In genomic region chr16:21996881-21997641, GRCm38 (mm10) we compare ENCODE assay signal across 15 mouse cellular contexts. TPM values are rescaled to one million over a fixed set of nuclear protein-coding genes. Genes with fewer than 3 reads are reported as not detected.
DNase-seq lines count a peak whose midpoint lies in the region; ATAC-seq and TF ChIP-seq lines count a peak whose summit lies in the region.
"Had no signal": no experiment of that assay in that cellular context is flagged by ENCODE, and none has a peak within 500 bp of the region (broad histone marks: within the 10 kb centered on the region; RNA-seq: fewer than 3 reads in every experiment).

No protein-coding gene starts in this region.

- TF ChIP-seq CTCF in stomach, postnatal 0 days (IDR thresholded peaks at IDR 0.05; ENCODE audit: low read depth) = no peak

- H3K4me2 ChIP-seq in intestine, embryonic 15.5 days (replicated peaks) = peak overlapping the region; percentile 35
- peak overlapping the region; percentile 16 for H3K4me2 ChIP-seq in lung, embryonic 15.5 days
- peak overlapping the region; percentile 17; the same call in 1 of the 2 replicates for H3K4me2 ChIP-seq in stomach, postnatal 0 days (replicated peaks; ENCODE audit: low read depth)
- H3K4me2 ChIP-seq: embryonic facial prominence, embryonic 12.5 days; heart, embryonic 15.5 days had no signal

- H3K36me3 ChIP-seq in intestine, embryonic 15.5 days = no peaks in the 10 kb centered on the region
- no peaks in the 10 kb centered on the region for H3K36me3 ChIP-seq in lung, embryonic 15.5 days
- H3K36me3 ChIP-seq in stomach, postnatal 0 days (ENCODE audit: control insufficient read depth, insufficient read depth, low read length) = no peaks in the 10 kb centered on the region
- H3K36me3 ChIP-seq: embryonic facial prominence, embryonic 12.5 days; heart, embryonic 15.5 days; limb, embryonic 10.5 days had no signal

- peak; percentile 82 for ATAC-seq in intestine, embryonic 15.5 days
- ATAC-seq in lung, embryonic 15.5 days (ENCODE audit: borderline replicate concordance, extremely low read depth, low FRiP score, low TSS enrichment) = peak; percentile 81; the same call in 1 of the 2 replicates
- peak; percentile 78 for ATAC-seq in stomach, postnatal 0 days (ENCODE audit: low FRiP score, low TSS enrichment)
- ATAC-seq: inflammation-experienced regulatory T-cells, adult 6 months had no signal

- 0 out of 2 replicates have a peak, but pooled peaks cover 6% of the 10 kb centered on the region for H3K4me1 ChIP-seq in intestine, embryonic 15.5 days (replicated peaks)
- H3K4me1 ChIP-seq in lung, embryonic 15.5 days = peaks cover 18% of the 10 kb centered on the region
- H3K4me1 ChIP-seq in stomach, postnatal 0 days (replicated peaks; ENCODE audit: control insufficient read depth, insufficient read depth) = no peaks in the 10 kb centered on the region

- WGBS in intestine, embryonic 15.5 days = 30% methylated on average over 5 of the region's 5 CpGs
- WGBS in lung, embryonic 15.5 days = 23% methylated on average over 5 of the region's 5 CpGs
- WGBS in stomach, postnatal 0 days = 27% methylated on average over 5 of the region's 5 CpGs

- DNase-seq in urinary bladder, postnatal 14 days (ENCODE audit: low spot score) = peak; percentile 75
- DNase-seq in urinary bladder, postnatal 4 days (ENCODE audit: low spot score in 2 of 2) = no peak
- DNase-seq in stomach, postnatal 0 days (ENCODE audit: low spot score) = peak; percentile 78
- no peak for DNase-seq in adrenal gland, adult 18-20 months (ENCODE audit: low spot score in 2 of 2)
- no peak for DNase-seq in cerebellum, postnatal 14 days
- no peak for DNase-seq in right cerebral cortex, postnatal 25 days
- DNase-seq: cerebellum, adult 11 months; midbrain, embryonic 14.5 days had no signal

- TF ChIP-seq EP300 in stomach, postnatal 0 days (optimal IDR thresholded peaks at IDR 0.05) = peak; percentile 74

- no peaks in the 10 kb centered on the region for H3K9me3 ChIP-seq in intestine, embryonic 15.5 days
- no peaks in the 10 kb centered on the region for H3K9me3 ChIP-seq in lung, embryonic 15.5 days
- H3K9me3 ChIP-seq in stomach, postnatal 0 days (ENCODE audit: control insufficient read depth, low read length) = no peaks in the 10 kb centered on the region
- H3K9me3 ChIP-seq: embryonic facial prominence, embryonic 12.5 days; heart, embryonic 15.5 days; limb, embryonic 10.5 days had no signal

- H3K27ac ChIP-seq in intestine, embryonic 15.5 days = peak overlapping the region; percentile 85
- peak overlapping the region; percentile 86 for H3K27ac ChIP-seq in lung, embryonic 15.5 days
- peak overlapping the region; percentile 93 for H3K27ac ChIP-seq in stomach, postnatal 0 days (replicated peaks)
- H3K27ac ChIP-seq: embryonic facial prominence, embryonic 12.5 days; heart, embryonic 15.5 days; layer of hippocampus, adult 2 months; limb, embryonic 10.5 days had no signal

- no peak overlapping the region for H3K9ac ChIP-seq in intestine, embryonic 15.5 days
- H3K9ac ChIP-seq in lung, embryonic 15.5 days = no peak overlapping the region
- H3K9ac ChIP-seq in stomach, postnatal 0 days (ENCODE audit: low read length) = no peak overlapping the region
- H3K9ac ChIP-seq: embryonic facial prominence, embryonic 12.5 days; heart, embryonic 15.5 days had no signal

- no peak overlapping the region for H3K4me3 ChIP-seq in intestine, embryonic 15.5 days (replicated peaks)
- no peak overlapping the region for H3K4me3 ChIP-seq in lung, embryonic 15.5 days
- no peak overlapping the region for H3K4me3 ChIP-seq in stomach, postnatal 0 days (ENCODE audit: low read depth, low read length)
- H3K4me3 ChIP-seq: embryonic facial prominence, embryonic 12.5 days; heart, embryonic 15.5 days; layer of hippocampus, adult 2 months; limb, embryonic 10.5 days had no signal

- H3K27me3 ChIP-seq in intestine, embryonic 15.5 days (replicated peaks) = no peaks in the 10 kb centered on the region
- no peaks in the 10 kb centered on the region for H3K27me3 ChIP-seq in lung, embryonic 15.5 days
- H3K27me3 ChIP-seq in stomach, postnatal 0 days (ENCODE audit: control insufficient read depth, insufficient read depth, low read length) = no peaks in the 10 kb centered on the region
- H3K27me3 ChIP-seq: embryonic facial prominence, embryonic 12.5 days; heart, embryonic 15.5 days had no signal

RNA-seq across cellular contexts. Expression of gene Liph, which starts 1.6 kb away (rescaled TPM):
- polyA plus RNA-seq in intestine, embryonic 15.5 days (2015; fragmentation: Nextera tagmentation; extraction: Ambion mirVana) = 23.1 and 24.3 TPM in 2 replicates
- 1.4 and 2.0 TPM in 2 replicates for polyA plus RNA-seq in lung, embryonic 15.5 days (2015; fragmentation: Nextera tagmentation; extraction: Ambion mirVana)
- polyA plus RNA-seq in stomach, postnatal 0 days (2015; fragmentation: Nextera tagmentation; extraction: Ambion mirVana) = 34.6 and 35.2 TPM in 2 replicates
- total RNA-seq in adrenal gland, adult 18-20 months (2021) = under 1 TPM; 0.22 to 0.66 TPM

RNA-seq across cellular contexts. Expression of gene Senp2, which starts 12.2 kb away (rescaled TPM):
- polyA plus RNA-seq in intestine, embryonic 15.5 days (2015; fragmentation: Nextera tagmentation; extraction: Ambion mirVana) = 32.8 and 36.0 TPM in 2 replicates
- polyA plus RNA-seq in lung, embryonic 15.5 days (2015; fragmentation: Nextera tagmentation; extraction: Ambion mirVana) = 40.6 and 43.8 TPM in 2 replicates
- polyA plus RNA-seq in stomach, postnatal 0 days (2015; fragmentation: Nextera tagmentation; extraction: Ambion mirVana) = 18.8 and 19.2 TPM in 2 replicates
- total RNA-seq in adrenal gland, adult 18-20 months (2021) = 10 to 100 TPM; 52.9 to 71.5 TPM

RNA-seq across cellular contexts. Expression of gene Tmem41a, which starts 49.7 kb away (rescaled TPM):
- 85.2 and 90.8 TPM in 2 replicates for polyA plus RNA-seq in intestine, embryonic 15.5 days (2015; fragmentation: Nextera tagmentation; extraction: Ambion mirVana)
- polyA plus RNA-seq in lung, embryonic 15.5 days (2015; fragmentation: Nextera tagmentation; extraction: Ambion mirVana) = 24.6 and 25.2 TPM in 2 replicates
- polyA plus RNA-seq in stomach, postnatal 0 days (2015; fragmentation: Nextera tagmentation; extraction: Ambion mirVana) = 37.6 TPM in 2 replicates
- total RNA-seq in adrenal gland, adult 18-20 months (2021) = 10 to 100 TPM; 15.5 to 22.7 TPM

Comparison
In these comparisons a context has a peak if more than half of its experiments do, and no peak if none do; other contexts are left out.
1. DNase-seq: peak in urinary bladder, postnatal 14 days (single experiment) and stomach, postnatal 0 days (single experiment); none in urinary bladder, postnatal 4 days (0 of 2), adrenal gland, adult 18-20 months (0 of 2), cerebellum, postnatal 14 days (0 of 2) and right cerebral cortex, postnatal 25 days (single experiment).
2. Peak in every context shown above with its lines, with median percentiles within 50 percentile points of each other: ATAC-seq, H3K27ac ChIP-seq and H3K4me2 ChIP-seq.